Mouse (Mus musculus) heart, embryonic 15.5 days (tissue): ENCODE measurements around the gene Ccdc71. TPM values are rescaled to one million over a fixed set of nuclear protein-coding genes. Genes with fewer than 3 reads are reported as not detected.

ENCODE experiments used
- ATAC-seq: fragments of 200-750 bp; cut with Nextera tagmentation; replicated peaks from 2 replicates; pipeline ENCODE4 v1.8.0; 2017; ENCODE audit warnings: low read depth, moderate TSS enrichment; ENCODE audit not compliant: insufficient number of reproducible peaks, insufficient read depth, low FRiP score
- H3K27ac ChIP-seq: fragments of 300-500 bp; sonication (generic); 2 replicates; pipeline ENCODE4 v1.5.1; 2015; ENCODE audit warnings: mild to moderate bottlenecking, inconsistent platforms
- H3K27me3 ChIP-seq: fragments of 300-500 bp; sonication (generic); 2 replicates; pipeline ENCODE4 v1.6.1; 2015; ENCODE audit warnings: inconsistent platforms
- H3K36me3 ChIP-seq: fragments of 300-500 bp; sonication (generic); 2 replicates; pipeline ENCODE4 v1.6.1; 2015; ENCODE audit warnings: mild to moderate bottlenecking, inconsistent platforms
- H3K4me1 ChIP-seq: fragments of 300-500 bp; sonication (generic); replicated peaks from 2 replicates; pipeline ENCODE4 v1.6.1; 2015; ENCODE audit warnings: inconsistent platforms
- H3K4me2 ChIP-seq: fragments of 300-500 bp; sonication (generic); 2 replicates; pipeline ENCODE4 v1.6.1; 2015; ENCODE audit warnings: inconsistent platforms, mild to moderate bottlenecking, moderate library complexity
- H3K4me3 ChIP-seq: fragments of 300-500 bp; sonication (generic); 2 replicates; pipeline ENCODE4 v1.5.1; 2015; ENCODE audit warnings: mild to moderate bottlenecking, inconsistent platforms
- H3K9ac ChIP-seq: fragments of 300-500 bp; sonication (generic); 2 replicates; pipeline ENCODE4 v1.6.1; 2015; ENCODE audit warnings: mild to moderate bottlenecking, inconsistent platforms
- H3K9me3 ChIP-seq: fragments of 300-500 bp; sonication (generic); replicated peaks from 2 replicates; pipeline ENCODE4 v1.6.1; 2016; ENCODE audit warnings: inconsistent platforms
- WGBS: fragments of 180-500 bp; shearing (Covaris S2); methylation state at CpG from one replicate; pipeline ENCODE4 v1.1.7; 2015; ENCODE audit warnings: mixed read lengths; 5-methylcytosine and 5-hydroxymethylcytosine counted together
- polyA plus RNA-seq: library from polyadenylated mRNA; unstranded; fragments of >200 nt; fragmentation: Nextera tagmentation; extraction: Ambion mirVana; gene quantifications from 2 replicates; pipeline ENCODE4 v1.2.1, GENCODE M21; 2015

Gene Ccdc71
- polyA plus RNA-seq = 32.2 and 42.1 TPM in 2 replicates

DNA sequence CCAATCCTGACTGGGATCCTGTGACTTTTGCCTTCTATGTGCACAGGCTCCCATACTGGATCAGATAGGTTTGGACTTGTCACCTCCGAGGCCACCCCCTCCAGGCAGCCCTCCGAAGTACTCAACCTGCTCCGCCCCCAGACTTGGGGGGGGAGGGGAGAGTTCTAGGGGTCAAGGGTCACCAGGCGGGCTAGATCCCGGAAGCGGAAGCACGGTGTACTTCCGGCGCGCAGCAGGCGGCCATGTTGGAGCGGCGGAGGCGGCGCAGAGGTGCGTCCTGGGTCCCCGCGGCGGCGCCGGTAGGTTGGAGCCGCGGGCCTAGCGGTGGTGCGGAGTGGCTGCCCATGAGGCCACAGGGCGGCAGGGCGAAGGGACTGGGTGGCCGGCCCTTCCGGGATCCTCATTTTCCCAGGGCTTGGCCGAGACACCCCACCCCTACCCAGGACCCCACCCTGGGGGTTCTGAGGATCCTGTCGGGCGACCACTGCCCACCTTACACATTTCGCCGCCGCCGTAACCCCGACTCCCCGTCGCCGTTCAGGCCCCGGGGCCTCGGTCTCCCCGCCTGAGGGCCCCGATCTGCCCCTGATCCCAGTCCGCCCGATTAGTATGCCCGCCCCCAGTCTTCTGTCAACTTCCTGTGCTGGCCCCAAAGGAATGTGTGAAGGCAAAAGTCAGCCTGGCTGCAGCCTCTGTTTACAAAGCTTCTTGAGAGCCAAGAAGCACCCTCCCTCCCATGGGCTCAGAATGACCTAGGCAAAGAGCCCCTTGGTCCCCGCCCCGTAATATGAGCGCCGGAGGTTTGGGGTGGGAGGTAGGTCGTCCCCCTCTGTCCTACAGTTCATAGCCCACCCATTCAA lies at the start of gene Ccdc71:
Gene Ccdc71 (plus strand): TSS at position 209 of the 860 bp plus-strand sequence.
- Histone ChIP-seq H3K27me3 (no peaks in the 10 kb centered on the region), H3K4me1 (peaks cover 21% of the 10 kb centered on the region), H3K27ac (peak within 1 kb of the TSS; percentile 93), H3K4me2 (peak within 1 kb of the TSS; percentile 76), H3K4me3 (peak within 1 kb of the TSS; percentile 87), H3K9ac (peak within 1 kb of the TSS; percentile 94), H3K9me3 (no peaks in the 10 kb centered on the region), H3K36me3 (peaks cover 25% of the 10 kb centered on the region)
- ATAC-seq = peak; percentile 83
- WGBS = under 1% methylated on average over 52 of the region's 52 CpGs

DNA sequence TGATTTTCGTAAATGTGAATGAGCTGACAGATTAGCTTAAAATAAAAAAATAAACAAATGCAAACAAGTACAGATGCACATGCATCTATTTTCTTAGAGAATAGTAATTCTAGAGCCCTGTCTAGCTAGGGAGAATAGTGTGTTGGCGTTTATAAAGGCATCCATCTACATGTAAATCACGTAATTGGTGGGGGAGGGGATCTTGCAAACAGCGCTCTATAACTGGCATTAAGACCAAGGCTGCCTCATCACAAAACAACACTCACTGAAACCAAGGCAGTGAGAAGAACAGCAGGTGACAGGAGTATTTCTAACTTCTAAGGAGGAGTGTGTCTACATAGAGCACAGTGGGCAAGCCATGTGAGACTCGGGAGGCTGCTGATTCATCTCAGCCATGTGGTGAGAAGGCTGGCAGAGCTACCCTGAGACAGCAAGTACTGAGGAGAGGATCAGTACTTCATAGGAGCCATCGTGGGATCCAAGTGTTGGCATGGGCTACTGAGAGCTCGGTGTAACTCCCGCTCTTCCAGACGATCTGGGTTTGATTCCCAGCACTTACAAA lies 48.9 kb upstream of the Ccdc71 start:
- H3K27me3 ChIP-seq = no peaks in the 10 kb centered on the region
- H3K4me3 ChIP-seq = no peak overlapping the region
- no peak overlapping the region for H3K9ac ChIP-seq
- peaks cover 4% of the 10 kb centered on the region; the same call in 1 of the 2 replicates for H3K4me1 ChIP-seq
- no peak overlapping the region for H3K4me2 ChIP-seq
- H3K27ac ChIP-seq = no peak overlapping the region
- no peaks in the 10 kb centered on the region for H3K9me3 ChIP-seq
- H3K36me3 ChIP-seq = no peaks in the 10 kb centered on the region
- no peak for ATAC-seq
- 76% methylated on average over 9 of the region's 9 CpGs for WGBS

DNA sequence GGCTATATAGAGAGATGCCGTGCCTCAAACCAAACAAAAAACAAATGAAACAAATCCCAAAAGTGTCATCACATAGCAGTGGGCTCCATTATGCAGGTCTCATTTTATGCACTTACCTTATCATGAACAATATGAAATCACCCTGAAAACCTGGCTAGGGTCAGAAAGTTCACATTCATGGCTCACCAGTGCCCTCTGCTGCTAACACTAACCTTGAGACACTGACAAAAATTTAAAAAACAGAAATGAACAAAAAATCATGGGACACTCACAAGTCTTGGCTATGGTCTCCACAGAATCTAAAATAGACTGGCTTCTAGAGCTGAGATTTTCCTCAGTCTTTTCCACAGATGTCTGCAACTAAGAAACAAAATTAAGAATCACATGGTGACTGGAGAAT lies 48.1 kb upstream of the Ccdc71 start:
- Histone ChIP-seq H3K9me3 (no peaks in the 10 kb centered on the region), H3K27ac (no peak overlapping the region), H3K4me2 (no peak overlapping the region), H3K9ac (no peak overlapping the region), H3K36me3 (no peaks in the 10 kb centered on the region), H3K4me1 (peaks cover 4% of the 10 kb centered on the region; the same call in 1 of the 2 replicates), H3K4me3 (no peak overlapping the region), H3K27me3 (no peaks in the 10 kb centered on the region)
- no peak for ATAC-seq
- WGBS = 68% methylated on average over 1 of the region's 1 CpGs

DNA sequence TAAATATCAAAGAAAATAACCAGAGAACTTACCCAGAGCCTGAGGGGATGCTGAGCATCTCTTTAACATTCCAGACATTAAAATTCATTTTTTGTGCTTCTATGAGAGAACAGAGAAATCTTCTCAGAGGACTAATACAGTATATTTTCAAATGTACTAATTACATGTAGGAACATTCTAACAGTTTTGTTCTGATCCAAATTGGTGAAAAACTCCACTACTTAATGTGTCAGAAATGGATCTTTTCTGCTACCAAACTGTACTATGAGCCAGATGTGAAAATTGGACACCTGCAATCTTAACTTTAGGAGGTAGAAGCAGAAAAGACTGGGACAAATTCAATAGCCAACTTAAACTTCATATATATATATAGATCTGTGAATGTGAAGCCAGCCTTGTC lies 31.9 kb upstream of the Ccdc71 start, which contains the start of gene Ccdc36:
Gene Ccdc36 (minus strand): TSS at position 101 of the 400 bp plus-strand sequence.
- Histone ChIP-seq H3K4me1 (peaks cover 4% of the 10 kb centered on the region; the same call in 1 of the 2 replicates), H3K27ac (no peak within 1 kb of the TSS), H3K9ac (no peak within 1 kb of the TSS), H3K4me2 (no peak within 1 kb of the TSS), H3K9me3 (no peaks in the 10 kb centered on the region), H3K27me3 (no peaks in the 10 kb centered on the region), H3K36me3 (no peaks in the 10 kb centered on the region), H3K4me3 (no peak within 1 kb of the TSS)
- no peak for ATAC-seq

DNA sequence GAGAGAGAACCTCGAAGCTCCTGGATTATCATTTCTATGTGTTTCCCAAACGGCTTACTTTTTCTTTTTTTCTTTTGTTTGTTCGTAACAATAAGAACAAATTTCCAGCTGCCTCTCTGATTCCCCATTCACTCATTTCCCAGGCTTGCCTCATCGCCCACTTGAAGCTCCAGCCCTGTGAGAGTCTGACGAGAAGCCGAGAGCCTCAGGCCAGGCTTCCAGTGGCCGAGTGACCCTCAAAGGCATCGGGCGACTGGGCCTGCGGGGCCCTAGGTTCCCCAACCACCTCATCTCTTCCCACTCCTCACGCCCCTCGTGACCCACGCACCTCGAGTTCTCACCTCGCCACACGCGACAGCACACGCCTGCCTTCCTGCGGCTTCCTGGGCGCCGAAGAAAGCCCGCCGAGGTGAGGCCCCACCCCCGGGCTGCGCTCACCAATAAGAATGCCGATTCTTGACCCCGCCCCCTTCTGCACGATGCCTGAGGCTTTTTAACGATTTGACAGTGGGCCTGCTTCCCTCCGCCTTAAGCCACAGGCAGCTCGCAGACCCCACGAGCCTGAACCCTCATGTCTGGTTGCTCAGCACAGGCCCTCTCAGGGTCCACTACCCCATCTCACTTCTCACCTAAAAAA lies 28.8 kb upstream of the Ccdc71 start:
- Histone ChIP-seq H3K27ac (no peak overlapping the region), H3K9ac (no peak overlapping the region), H3K4me1 (peaks cover 4% of the 10 kb centered on the region; the same call in 1 of the 2 replicates), H3K9me3 (no peaks in the 10 kb centered on the region), H3K36me3 (no peaks in the 10 kb centered on the region), H3K4me2 (peak overlapping the region; percentile 67), H3K4me3 (peak overlapping the region; percentile 42), H3K27me3 (no peaks in the 10 kb centered on the region)
- ATAC-seq = 0 out of 2 replicates have a peak, but pooled peaks have one; percentile 39
- WGBS = 40% methylated on average over 32 of the region's 32 CpGs

DNA sequence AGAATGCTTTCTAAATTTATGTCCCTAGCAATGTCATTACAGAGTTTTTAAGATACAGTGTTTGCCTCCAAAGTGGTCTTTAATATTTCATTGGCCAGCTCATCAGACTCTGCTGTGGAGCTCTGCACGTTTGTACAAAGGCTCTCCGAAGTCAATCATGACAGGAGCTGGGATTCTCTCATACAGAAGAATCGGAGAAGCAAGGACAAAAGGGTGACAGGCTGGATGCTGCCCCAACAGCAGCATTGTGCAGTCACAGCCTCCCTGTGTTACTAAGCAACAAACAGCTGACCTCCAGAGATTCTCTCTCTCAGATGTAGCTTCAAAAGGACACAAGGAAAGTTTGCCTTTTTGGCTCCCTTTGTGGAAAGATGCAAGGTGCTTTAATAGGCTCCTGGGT lies 24.1 kb upstream of the Ccdc71 start, which contains the start of gene BC048562:
Gene BC048562 (plus strand): TSS at position 301 of the 400 bp plus-strand sequence.
- no peak within 1 kb of the TSS for H3K4me2 ChIP-seq
- H3K4me1 ChIP-seq = peaks cover 18% of the 10 kb centered on the region
- 69% methylated on average over 3 of the region's 3 CpGs for WGBS
- H3K9me3 ChIP-seq = no peaks in the 10 kb centered on the region
- H3K9ac ChIP-seq = no peak within 1 kb of the TSS
- no peaks in the 10 kb centered on the region for H3K36me3 ChIP-seq
- H3K27me3 ChIP-seq = no peaks in the 10 kb centered on the region
- no peak within 1 kb of the TSS for H3K27ac ChIP-seq
- ATAC-seq = no peak
- no peak within 1 kb of the TSS for H3K4me3 ChIP-seq

DNA sequence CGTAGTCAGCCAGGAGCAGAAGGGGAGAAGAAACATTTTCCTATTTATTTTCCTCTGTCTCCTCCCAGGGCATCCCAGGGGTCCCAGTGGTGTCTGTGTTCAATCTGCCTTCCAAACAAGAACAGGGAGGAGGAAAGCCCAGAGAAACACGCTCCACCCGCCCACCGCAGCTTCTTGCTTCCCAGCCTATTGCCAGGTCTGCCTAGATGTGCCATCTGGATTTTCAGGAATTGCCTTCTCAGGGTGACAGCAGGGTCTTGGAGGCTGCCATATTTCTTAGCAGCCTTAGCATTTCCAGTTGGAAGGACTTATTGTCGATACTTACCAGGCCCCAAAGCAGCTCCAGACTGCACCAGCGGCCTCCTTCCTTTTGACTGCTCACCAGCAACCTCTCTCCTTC lies 21.2 kb upstream of the Ccdc71 start:
- Histone ChIP-seq H3K9ac (no peak overlapping the region), H3K4me3 (no peak overlapping the region), H3K9me3 (no peaks in the 10 kb centered on the region), H3K36me3 (no peaks in the 10 kb centered on the region), H3K4me2 (no peak overlapping the region), H3K27me3 (no peaks in the 10 kb centered on the region), H3K4me1 (peaks cover 30% of the 10 kb centered on the region), H3K27ac (no peak overlapping the region)
- ATAC-seq = no peak
- 72% methylated on average over 6 of the region's 6 CpGs for WGBS

DNA sequence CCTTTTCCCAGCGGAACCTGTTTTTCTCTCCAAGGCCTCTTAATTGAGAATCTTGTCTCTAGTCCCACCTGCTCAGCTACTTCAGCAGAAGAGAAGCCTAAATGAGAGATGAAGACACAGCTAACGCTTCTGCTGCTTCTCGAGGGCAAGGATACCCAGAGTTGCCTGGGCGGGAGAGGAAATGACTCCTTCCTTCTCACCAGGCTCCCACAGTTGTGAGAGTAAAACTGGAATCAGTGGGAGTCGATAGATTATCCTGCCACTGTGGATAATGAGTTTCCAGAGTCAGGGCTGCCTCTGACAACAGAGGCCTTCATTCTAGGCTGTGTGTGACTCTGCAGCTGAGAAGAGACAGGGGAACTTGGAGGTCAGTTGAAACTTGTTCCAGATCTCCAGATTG lies 19.8 kb upstream of the Ccdc71 start:
- Histone ChIP-seq H3K27me3 (no peaks in the 10 kb centered on the region), H3K36me3 (no peaks in the 10 kb centered on the region), H3K9ac (0 out of 2 replicates have a peak overlapping the region, but pooled peaks have one; percentile 20), H3K4me2 (no peak overlapping the region), H3K4me1 (peaks cover 32% of the 10 kb centered on the region), H3K9me3 (no peaks in the 10 kb centered on the region), H3K4me3 (no peak overlapping the region), H3K27ac (peak overlapping the region; percentile 17)
- no peak for ATAC-seq
- 62% methylated on average over 5 of the region's 5 CpGs for WGBS

DNA sequence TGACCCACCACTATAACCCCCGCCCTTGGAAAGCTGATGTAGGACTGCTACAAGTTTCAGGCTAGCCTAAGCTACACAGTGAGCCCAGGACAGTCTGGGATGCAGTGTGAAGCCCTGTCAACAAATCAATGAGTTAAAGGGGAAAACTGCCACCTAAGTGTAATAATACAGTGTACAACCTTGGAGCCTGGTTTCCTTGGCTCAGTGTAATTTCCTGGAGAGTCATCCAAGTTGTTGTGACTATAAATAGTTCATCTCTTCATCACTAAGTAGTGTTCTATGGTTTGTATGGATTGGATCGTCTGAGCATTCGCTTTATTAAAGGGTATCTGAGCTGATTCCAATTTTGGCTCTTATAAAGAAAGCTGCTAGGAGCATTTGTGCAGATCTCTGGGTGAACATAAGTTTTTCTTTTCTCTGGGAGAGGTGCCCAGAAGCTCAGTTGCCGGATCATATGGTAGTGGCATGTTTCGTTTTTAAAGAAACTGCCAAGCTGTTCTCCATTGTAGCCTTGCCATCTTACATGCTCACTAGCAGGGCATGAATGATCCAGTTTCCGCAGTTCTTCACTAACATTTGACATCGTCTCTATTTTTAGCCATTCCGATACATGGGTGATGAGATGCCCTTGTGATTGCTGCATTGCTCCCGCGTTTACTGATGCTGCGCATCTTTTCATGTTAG lies 18.9 kb upstream of the Ccdc71 start:
- H3K27me3 ChIP-seq = no peaks in the 10 kb centered on the region
- ATAC-seq = 0 out of 2 replicates have a peak, but pooled peaks have one; percentile 43
- peaks cover 33% of the 10 kb centered on the region for H3K4me1 ChIP-seq
- H3K9me3 ChIP-seq = no peaks in the 10 kb centered on the region
- peak overlapping the region; percentile 55 for H3K27ac ChIP-seq
- 49% methylated on average over 11 of the region's 11 CpGs for WGBS
- H3K4me2 ChIP-seq = peak overlapping the region; percentile 35
- no peak overlapping the region for H3K9ac ChIP-seq
- no peak overlapping the region for H3K4me3 ChIP-seq
- no peaks in the 10 kb centered on the region for H3K36me3 ChIP-seq

DNA sequence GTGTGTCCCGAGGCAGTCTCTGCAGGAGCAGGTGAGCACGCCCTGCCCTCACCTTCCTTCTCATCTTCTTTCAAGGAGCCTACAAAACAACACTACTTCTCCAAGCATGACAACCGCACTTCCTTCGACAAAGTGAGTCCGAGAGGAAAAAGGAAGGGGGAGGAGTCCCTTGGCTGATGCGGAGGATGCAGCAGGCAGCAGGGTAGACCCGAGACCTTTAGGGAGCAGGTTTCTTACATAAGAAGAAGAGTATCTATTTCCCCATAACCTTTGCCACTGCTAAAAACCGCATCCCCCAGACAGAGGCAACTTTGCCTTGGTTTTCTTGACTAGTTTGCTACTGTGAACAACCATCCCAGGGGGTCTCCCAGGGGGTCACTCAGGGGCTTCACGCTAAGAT lies 15.2 kb upstream of the Ccdc71 start:
- H3K36me3 ChIP-seq = peaks cover 14% of the 10 kb centered on the region
- WGBS = 63% methylated on average over 9 of the region's 9 CpGs
- no peak overlapping the region for H3K27ac ChIP-seq
- H3K4me2 ChIP-seq = no peak overlapping the region
- H3K9me3 ChIP-seq = no peaks in the 10 kb centered on the region
- H3K4me3 ChIP-seq = no peak overlapping the region
- H3K9ac ChIP-seq = no peak overlapping the region
- peaks cover 47% of the 10 kb centered on the region for H3K4me1 ChIP-seq
- no peaks in the 10 kb centered on the region for H3K27me3 ChIP-seq
- no peak for ATAC-seq

DNA sequence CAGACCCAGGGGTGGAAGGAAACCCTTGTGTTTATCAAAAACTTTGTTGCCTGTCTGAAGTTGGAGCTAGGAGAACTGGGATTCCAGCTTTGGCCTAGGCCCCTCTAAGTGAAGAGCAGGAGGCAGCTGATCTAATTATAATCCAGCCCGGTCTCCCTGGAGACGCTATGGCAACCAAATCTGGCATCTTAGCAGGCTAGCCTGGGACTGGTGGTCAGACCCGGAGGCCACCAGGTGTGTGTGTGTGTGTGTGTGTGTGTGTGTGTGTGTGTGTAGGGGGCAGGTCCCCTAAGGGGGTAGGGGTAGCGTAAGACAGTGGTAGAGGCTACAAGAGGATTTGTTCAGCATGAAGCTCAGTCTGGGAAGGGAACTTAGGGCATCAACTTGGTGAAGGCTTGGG lies 10.5 kb upstream of the Ccdc71 start:
- H3K4me1 ChIP-seq = peaks cover 50% of the 10 kb centered on the region
- 34% methylated on average over 4 of the region's 4 CpGs for WGBS
- peak overlapping the region; percentile 23 for H3K4me3 ChIP-seq
- peak overlapping the region; percentile 32; the same call in 1 of the 2 replicates for H3K9ac ChIP-seq
- H3K27ac ChIP-seq = peak overlapping the region; percentile 94
- peak; percentile 37 for ATAC-seq
- H3K4me2 ChIP-seq = peak overlapping the region; percentile 94
- H3K9me3 ChIP-seq = no peaks in the 10 kb centered on the region
- peaks cover 14% of the 10 kb centered on the region for H3K36me3 ChIP-seq
- H3K27me3 ChIP-seq = no peaks in the 10 kb centered on the region
